Mouse (Mus musculus) kidney, postnatal 0 days (tissue): ENCODE measurements around the gene Cacna1c. TPM values are rescaled to one million over a fixed set of nuclear protein-coding genes. Genes with fewer than 3 reads are reported as not detected.

Experiments
- ATAC-seq: fragments of 200-750 bp; cut with Nextera tagmentation; replicated peaks from 2 replicates; pipeline ENCODE4 v1.8.0; 2017; ENCODE audit warnings: low read depth, moderate number of reproducible peaks, moderate TSS enrichment, moderate library complexity; ENCODE audit not compliant: low FRiP score
- DNase-seq: peaks from one replicate; pipeline ENCODE4 v3.0.0-alpha.2; 2016; ENCODE audit warnings: low spot score
- H3K27ac ChIP-seq: fragments of 300-500 bp; sonication (generic); 2 replicates; pipeline ENCODE4 v1.5.1; 2014; ENCODE audit warnings: mild to moderate bottlenecking
- H3K27me3 ChIP-seq: fragments of 300-500 bp; sonication (generic); 2 replicates; pipeline ENCODE4 v1.6.1; 2014; ENCODE audit warnings: low read length, mixed read lengths; ENCODE audit not compliant: insufficient read depth
- H3K36me3 ChIP-seq: fragments of 300-500 bp; sonication (generic); 2 replicates; pipeline ENCODE4 v1.6.1; 2014; ENCODE audit warnings: low read length, mixed read lengths; ENCODE audit not compliant: insufficient read depth
- H3K4me1 ChIP-seq: fragments of 300-500 bp; sonication (generic); replicated peaks from 2 replicates; pipeline ENCODE4 v1.6.1; 2014; ENCODE audit warnings: antibody characterized with exemption, low read length, mixed read lengths; ENCODE audit not compliant: insufficient read depth
- H3K4me2 ChIP-seq: fragments of 300-500 bp; sonication (generic); 2 replicates; pipeline ENCODE4 v1.6.1; 2014; ENCODE audit warnings: mild to moderate bottlenecking, low read length, moderate library complexity, mixed read lengths
- H3K4me3 ChIP-seq: fragments of 300-500 bp; sonication (generic); replicated peaks from 2 replicates; pipeline ENCODE4 v1.5.1; 2014; ENCODE audit warnings: low read depth, low read length
- H3K9ac ChIP-seq: fragments of 300-500 bp; sonication (generic); 2 replicates; pipeline ENCODE4 v1.6.1; 2014; ENCODE audit warnings: low read depth, low read length
- H3K9me3 ChIP-seq: fragments of 300-500 bp; sonication (generic); replicated peaks from 2 replicates; pipeline ENCODE4 v1.6.1; 2016; ENCODE audit warnings: low read length, inconsistent platforms, mixed read lengths
- CTCF ChIP-seq: IDR thresholded peaks from 2 replicates; pipeline ENCODE4 v1.5.1; 2016; ENCODE audit warnings: antibody characterized with exemption, low read depth, mild to moderate bottlenecking, moderate library complexity
- WGBS: fragments of 180-500 bp; shearing (Covaris S2); extraction: QIAGEN DNeasy Blood & Tissue Kit; methylation state at CpG from one replicate; pipeline ENCODE4 v1.1.7; 2014; 5-methylcytosine and 5-hydroxymethylcytosine counted together
- polyA plus RNA-seq: library from polyadenylated mRNA; unstranded; fragments of >200 nt; fragmentation: Nextera tagmentation; extraction: Ambion mirVana; gene quantifications from 2 replicates; pipeline ENCODE4 v1.2.1, GENCODE M21; 2015

Gene Cacna1c
- polyA plus RNA-seq, 1 experiment from 2014 or later = 1.3 TPM

DNA sequence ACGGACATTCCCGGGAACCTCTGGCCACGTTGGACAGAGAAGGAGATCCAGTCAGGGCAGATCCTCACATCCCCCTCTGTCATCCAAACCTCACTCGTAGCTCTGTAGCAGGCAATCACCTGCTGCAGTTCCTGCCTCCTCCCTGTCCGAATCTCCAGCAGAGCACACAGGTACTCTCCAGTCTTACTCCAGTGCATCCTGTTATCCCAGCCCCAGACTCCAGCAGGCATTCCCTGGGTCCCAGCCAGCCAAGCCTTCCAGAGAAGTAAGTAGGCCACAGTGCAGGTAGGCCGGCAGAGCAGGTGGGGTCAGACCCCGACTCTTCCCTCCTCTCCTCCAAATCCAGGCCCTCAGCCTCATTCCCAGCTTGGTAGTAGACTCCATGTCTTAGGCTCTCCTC is 186.7 kb downstream of the Cacna1c start:
- H3K27me3 ChIP-seq = no peaks in the 10 kb centered on the region
- ATAC-seq = no peak
- no peak for DNase-seq
- H3K9me3 ChIP-seq = no peaks in the 10 kb centered on the region
- WGBS = 87% methylated on average over 7 of the region's 7 CpGs
- no peaks in the 10 kb centered on the region for H3K36me3 ChIP-seq
- no peak overlapping the region for H3K9ac ChIP-seq
- H3K4me2 ChIP-seq = no peak overlapping the region
- no peak for TF ChIP-seq CTCF
- H3K27ac ChIP-seq = no peak overlapping the region
- H3K4me1 ChIP-seq = no peaks in the 10 kb centered on the region
- H3K4me3 ChIP-seq = no peak overlapping the region

DNA sequence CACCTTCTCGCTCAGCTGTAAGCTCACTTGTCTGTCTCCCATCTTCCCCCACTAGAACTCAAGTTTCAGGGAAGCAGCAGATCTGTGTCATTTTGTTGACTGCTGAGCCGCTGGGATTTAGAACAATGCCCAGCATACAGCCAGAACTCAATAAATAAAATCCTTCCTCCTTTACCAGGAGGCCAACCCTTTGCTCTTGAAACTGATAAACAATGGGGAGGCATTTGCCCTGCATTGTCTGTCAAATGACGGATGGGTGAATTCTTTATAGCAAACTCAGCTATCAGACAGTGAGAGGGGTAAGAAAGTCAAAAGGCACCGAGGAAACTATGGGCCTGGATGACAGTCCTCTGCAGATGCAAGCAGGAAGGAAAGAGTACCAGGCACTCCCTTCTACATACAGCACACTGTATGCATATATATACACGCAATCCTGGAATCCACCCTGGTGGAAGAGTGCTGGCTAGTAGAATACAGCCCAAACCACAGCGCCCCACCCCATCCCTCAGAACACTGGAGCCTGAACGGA is 187.5 kb downstream of the Cacna1c start:
- DNase-seq = no peak
- H3K9me3 ChIP-seq = no peaks in the 10 kb centered on the region
- no peak overlapping the region for H3K9ac ChIP-seq
- H3K4me3 ChIP-seq = no peak overlapping the region
- H3K36me3 ChIP-seq = no peaks in the 10 kb centered on the region
- H3K4me1 ChIP-seq = no peaks in the 10 kb centered on the region
- ATAC-seq = no peak
- TF ChIP-seq CTCF = no peak
- 57% methylated on average over 7 of the region's 7 CpGs for WGBS
- no peak overlapping the region for H3K27ac ChIP-seq
- no peaks in the 10 kb centered on the region for H3K27me3 ChIP-seq
- H3K4me2 ChIP-seq = no peak overlapping the region

GRCm38 (mm10) chr6:119004596-119004995 is 191.6 kb downstream of the Cacna1c start:
- H3K9me3 ChIP-seq = no peaks in the 10 kb centered on the region
- 79% methylated on average over 5 of the region's 5 CpGs for WGBS
- H3K4me2 ChIP-seq = no peak overlapping the region
- no peak overlapping the region for H3K9ac ChIP-seq
- ATAC-seq (no peak), DNase-seq (no peak)
- no peak overlapping the region for H3K27ac ChIP-seq
- no peak overlapping the region for H3K4me3 ChIP-seq
- no peak for TF ChIP-seq CTCF
- no peaks in the 10 kb centered on the region for H3K4me1 ChIP-seq
- no peaks in the 10 kb centered on the region for H3K27me3 ChIP-seq
- no peaks in the 10 kb centered on the region for H3K36me3 ChIP-seq

- H3K4me2 ChIP-seq = no peak overlapping the region
- no peak overlapping the region for H3K9ac ChIP-seq
- 63% methylated on average over 2 of the region's 2 CpGs for WGBS
- ATAC-seq (no peak), DNase-seq (no peak)
- H3K9me3 ChIP-seq = no peaks in the 10 kb centered on the region
- no peak overlapping the region for H3K27ac ChIP-seq
- no peaks in the 10 kb centered on the region for H3K27me3 ChIP-seq
- H3K36me3 ChIP-seq = no peaks in the 10 kb centered on the region
- H3K4me3 ChIP-seq = no peak overlapping the region
- H3K4me1 ChIP-seq = no peaks in the 10 kb centered on the region
- no peak for TF ChIP-seq CTCF
These were observed 194.8 kb downstream of the Cacna1c start for GRCm38 (mm10) chr6:119001442-119001841.

DNA sequence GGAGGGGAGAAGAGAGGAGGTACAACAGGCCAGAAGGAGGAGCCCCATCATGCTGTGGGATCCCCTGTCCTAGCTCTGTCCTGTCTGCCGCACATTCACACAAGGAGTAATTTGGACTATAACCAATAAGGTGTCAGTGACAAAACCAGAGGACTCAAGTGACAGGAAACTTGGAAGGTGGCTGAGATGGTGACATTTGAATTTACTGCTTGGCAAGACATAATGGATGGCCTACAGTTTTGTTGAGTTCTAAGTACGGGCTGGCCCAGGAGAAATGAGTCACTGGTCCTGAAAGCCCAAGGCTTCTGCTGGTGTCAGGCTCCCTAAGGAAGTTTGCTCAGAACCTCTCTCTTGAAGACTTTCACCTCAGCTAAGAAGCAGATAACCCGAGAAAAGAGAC is 196.0 kb downstream of the Cacna1c start:
- no peaks in the 10 kb centered on the region for H3K9me3 ChIP-seq
- no peak overlapping the region for H3K27ac ChIP-seq
- DNase-seq = no peak
- H3K4me1 ChIP-seq = no peaks in the 10 kb centered on the region
- no peaks in the 10 kb centered on the region for H3K27me3 ChIP-seq
- 48% methylated on average over 3 of the region's 3 CpGs for WGBS
- H3K4me3 ChIP-seq = no peak overlapping the region
- no peak overlapping the region for H3K9ac ChIP-seq
- H3K36me3 ChIP-seq = no peaks in the 10 kb centered on the region
- no peak for TF ChIP-seq CTCF
- no peak for ATAC-seq
- no peak overlapping the region for H3K4me2 ChIP-seq

GRCm38 (mm10) chr6:118999329-118999875 is 196.8 kb downstream of the Cacna1c start:
- Histone ChIP-seq H3K9me3 (no peaks in the 10 kb centered on the region), H3K27ac (no peak overlapping the region), H3K9ac (no peak overlapping the region), H3K36me3 (no peaks in the 10 kb centered on the region), H3K4me2 (no peak overlapping the region), H3K4me3 (no peak overlapping the region), H3K4me1 (no peaks in the 10 kb centered on the region), H3K27me3 (no peaks in the 10 kb centered on the region)
- DNase-seq = no peak
- WGBS = 88% methylated on average over 2 of the region's 2 CpGs
- no peak for TF ChIP-seq CTCF
- ATAC-seq = no peak

DNA sequence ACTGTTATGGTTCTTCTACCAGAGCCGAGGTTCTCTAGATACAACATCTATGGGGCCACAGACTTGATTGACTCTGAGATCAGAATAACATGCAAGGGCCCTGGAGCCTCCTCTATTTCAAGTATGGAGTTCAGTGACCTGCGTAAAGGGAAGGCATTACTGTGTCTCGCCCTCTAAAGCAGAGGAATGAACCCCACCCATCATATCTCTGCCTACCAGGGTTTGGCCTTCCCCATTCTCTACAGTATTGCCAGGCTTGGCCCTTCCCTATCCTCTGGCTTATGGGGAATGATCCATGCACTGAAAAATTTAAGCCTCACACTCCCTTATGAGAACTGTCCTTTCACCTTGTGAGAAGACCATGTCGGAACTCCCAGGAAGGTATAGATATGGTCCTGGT is 198.8 kb downstream of the Cacna1c start:
- Histone ChIP-seq H3K27ac (no peak overlapping the region), H3K4me2 (no peak overlapping the region), H3K9ac (no peak overlapping the region), H3K4me1 (no peaks in the 10 kb centered on the region), H3K36me3 (no peaks in the 10 kb centered on the region), H3K9me3 (no peaks in the 10 kb centered on the region), H3K4me3 (no peak overlapping the region), H3K27me3 (no peaks in the 10 kb centered on the region)
- ATAC-seq (no peak), DNase-seq (no peak)
- WGBS = 96% methylated on average over 4 of the region's 4 CpGs
- no peak for TF ChIP-seq CTCF
